Mouse (Mus musculus) MEL (cell line): ENCODE data around the gene Rnf220. TPM values are rescaled to one million over a fixed set of nuclear protein-coding genes. Genes with fewer than 3 reads are reported as not detected.

ENCODE experiments used
- DNase-seq: peaks from one replicate; pipeline ENCODE4 v3.0.0; 2011; ENCODE audit warnings: low read depth, low spot score
- H3K27ac ChIP-seq: 2 replicates; pipeline ENCODE4 v1.5.1; 2012; ENCODE audit warnings: low read depth, mild to moderate bottlenecking, control low read depth, low read length, moderate library complexity; ENCODE audit not compliant: control insufficient read depth
- H3K27me3 ChIP-seq, 2 experiments: fragments of 150-350 bp in 1 of 2; sonication (generic) in 1 of 2; 2 replicates each; pipeline ENCODE4 v1.6.1; 2012; ENCODE audit warnings: low read length in 2 of 2, mild to moderate bottlenecking in 2 of 2, improper control_type of control experiment in 1 of 2, moderate library complexity in 1 of 2; ENCODE audit not compliant: insufficient read depth in 2 of 2, control insufficient read depth in 1 of 2
- H3K36me3 ChIP-seq, 2 experiments: 2 replicates each; pipeline ENCODE4 v1.6.1; 2012 to 2014; ENCODE audit warnings: low read length in 2 of 2, improper control_type of control experiment in 1 of 2, inconsistent platforms in 1 of 2, mild to moderate bottlenecking in 1 of 2; ENCODE audit not compliant: insufficient read depth in 2 of 2, control insufficient read depth in 1 of 2
- H3K4me1 ChIP-seq, 2 experiments: fragments of 150-350 bp in 1 of 2; sonication (generic) in 1 of 2; 2 replicates each; pipeline ENCODE4 v1.6.1; 2012; ENCODE audit warnings: low read length in 2 of 2, improper control_type of control experiment in 1 of 2, mild to moderate bottlenecking in 1 of 2; ENCODE audit not compliant: insufficient read depth in 2 of 2, control insufficient read depth in 1 of 2
- H3K4me3 ChIP-seq, 2 experiments: fragments of 150-350 bp in 1 of 2; sonication (generic) in 1 of 2; 2 replicates each; pipeline ENCODE4 v1.5.1; 2012; ENCODE audit warnings: low read depth in 2 of 2, low read length in 2 of 2, mild to moderate bottlenecking in 2 of 2, moderate library complexity in 2 of 2, control low read depth in 1 of 2, improper control_type of control experiment in 1 of 2; ENCODE audit not compliant: control insufficient read depth in 1 of 2, insufficient read depth in 1 of 2
- H3K79me2 ChIP-seq: 2 replicates; pipeline ENCODE4 v1.6.1; 2012; ENCODE audit warnings: mild to moderate bottlenecking, low read length, moderate library complexity; ENCODE audit not compliant: control insufficient read depth, poor library complexity, insufficient read depth
- H3K9ac ChIP-seq: 2 replicates; pipeline ENCODE4 v1.6.1; 2012; ENCODE audit warnings: low read depth, mild to moderate bottlenecking, control low read depth, low read length, moderate library complexity; ENCODE audit not compliant: control insufficient read depth, poor library complexity, severe bottlenecking
- H3K9me3 ChIP-seq: fragments of 150-350 bp; sonication (generic); replicated peaks from 2 replicates; pipeline ENCODE4 v1.6.1; 2012; ENCODE audit warnings: mild to moderate bottlenecking, low read length, improper control_type of control experiment, moderate library complexity; ENCODE audit not compliant: insufficient read depth
- CHD1 ChIP-seq: IDR thresholded peaks from 2 replicates; pipeline ENCODE4 v1.6.1; 2012; ENCODE audit warnings: low read depth, mild to moderate bottlenecking, inconsistent platforms, low read length, improper control_type of control experiment
- CHD2 ChIP-seq: IDR thresholded peaks from 2 replicates; pipeline ENCODE4 v1.6.1; 2011; ENCODE audit warnings: low read length, improper control_type of control experiment
- CTCF ChIP-seq, 3 experiments: IDR thresholded peaks in 2 of 3; conservative IDR thresholded peaks in 1 of 3; 2 replicates each; pipeline ENCODE4 v1.5.1; 2011 to 2012; ENCODE audit warnings: low read length in 3 of 3, low read depth in 2 of 3, mild to moderate bottlenecking in 2 of 3, improper control_type of control experiment in 1 of 3, inconsistent platforms in 1 of 3, mixed read lengths in 1 of 3, moderate library complexity in 1 of 3; ENCODE audit not compliant: control insufficient read depth in 1 of 3, insufficient read depth in 1 of 3, poor library complexity in 1 of 3, severe bottlenecking in 1 of 3
- E2F4 ChIP-seq: IDR thresholded peaks from 2 replicates; pipeline ENCODE4 v1.6.1; 2011; ENCODE audit warnings: low read depth, low read length, improper control_type of control experiment, borderline replicate concordance
- ELF1 ChIP-seq: IDR thresholded peaks from 2 replicates; pipeline ENCODE4 v1.6.1; 2014; ENCODE audit warnings: low read depth, mild to moderate bottlenecking, inconsistent platforms, low read length, improper control_type of control experiment, moderate library complexity
- EP300 ChIP-seq, 2 experiments: IDR thresholded peaks; 2 replicates each; pipeline ENCODE4 v1.6.1; 2011; ENCODE audit warnings: improper control_type of control experiment in 2 of 2, low read length in 2 of 2, low read depth in 1 of 2, mild to moderate bottlenecking in 1 of 2
- GABPA ChIP-seq: IDR thresholded peaks from 2 replicates; pipeline ENCODE4 v1.6.1; 2012; ENCODE audit warnings: low read depth, mild to moderate bottlenecking, inconsistent platforms, low read length, improper control_type of control experiment, moderate library complexity
- GATA1 ChIP-seq: IDR thresholded peaks from 2 replicates; pipeline ENCODE4 v1.6.1; 2011; ENCODE audit warnings: low read depth, low read length, improper control_type of control experiment
- HCFC1 ChIP-seq: IDR thresholded peaks from 2 replicates; pipeline ENCODE4 v1.6.1; 2012; ENCODE audit warnings: low read depth, mild to moderate bottlenecking, inconsistent platforms, low read length, improper control_type of control experiment, moderate library complexity
- MAFK ChIP-seq: IDR thresholded peaks from 2 replicates; pipeline ENCODE4 v1.6.1; 2011; ENCODE audit warnings: low read depth, mild to moderate bottlenecking, low read length, improper control_type of control experiment, borderline replicate concordance
- MAX ChIP-seq: IDR thresholded peaks from 2 replicates; pipeline ENCODE4 v1.6.1; 2011; ENCODE audit warnings: low read length, improper control_type of control experiment
- MEF2A ChIP-seq: IDR thresholded peaks from 2 replicates; pipeline ENCODE4 v1.6.1; 2014; ENCODE audit warnings: low read depth, mild to moderate bottlenecking, inconsistent platforms, low read length, improper control_type of control experiment; ENCODE audit not compliant: poor library complexity, insufficient replicate concordance, severe bottlenecking; ENCODE audit errors: extremely low read depth
- MXI1 ChIP-seq: IDR thresholded peaks from 2 replicates; pipeline ENCODE4 v1.6.1; 2011; ENCODE audit warnings: mild to moderate bottlenecking, low read depth, low read length, improper control_type of control experiment
- MYB ChIP-seq: IDR thresholded peaks from 2 replicates; pipeline ENCODE4 v1.6.1; 2011; ENCODE audit warnings: mild to moderate bottlenecking, low read depth, low read length, improper control_type of control experiment
- NELFE ChIP-seq: IDR thresholded peaks from 2 replicates; pipeline ENCODE4 v1.6.1; 2011; ENCODE audit warnings: low read depth, low read length, improper control_type of control experiment
- POLR2AphosphoS2 ChIP-seq: IDR thresholded peaks from 2 replicates; pipeline ENCODE4 v1.6.1; 2011; ENCODE audit warnings: low read length, improper control_type of control experiment
- POLR2AphosphoS5 ChIP-seq: IDR thresholded peaks from 2 replicates; pipeline ENCODE4 v1.6.1; 2012; ENCODE audit warnings: low read depth, borderline replicate concordance, mild to moderate bottlenecking, inconsistent platforms, low read length, moderate library complexity, mixed read lengths
- SMC3 ChIP-seq: IDR thresholded peaks from 2 replicates; pipeline ENCODE4 v1.6.1; 2011; ENCODE audit warnings: low read depth, low read length, improper control_type of control experiment
- UBTF ChIP-seq: IDR thresholded peaks from 2 replicates; pipeline ENCODE4 v1.6.1; 2012; ENCODE audit warnings: low read depth, mild to moderate bottlenecking, inconsistent platforms, low read length, improper control_type of control experiment, moderate library complexity, borderline replicate concordance; ENCODE audit not compliant: insufficient read depth
- ZC3H11A ChIP-seq: IDR thresholded peaks from 2 replicates; pipeline ENCODE4 v1.6.1; 2012; ENCODE audit warnings: low read depth, mild to moderate bottlenecking, inconsistent platforms, low read length, improper control_type of control experiment
- ZKSCAN1 ChIP-seq: IDR thresholded peaks from 2 replicates; pipeline ENCODE4 v1.6.1; 2012; ENCODE audit warnings: low read depth, mild to moderate bottlenecking, inconsistent platforms, low read length, improper control_type of control experiment, moderate library complexity
- ZMIZ1 ChIP-seq: IDR thresholded peaks from 2 replicates; pipeline ENCODE4 v1.6.1; 2012; ENCODE audit warnings: low read depth, mild to moderate bottlenecking, inconsistent platforms, low read length, improper control_type of control experiment, moderate library complexity
- polyA plus RNA-seq, 2 experiments: library from polyadenylated mRNA; stranded (reverse) in 1 of 2; unstranded in 1 of 2; fragments of >175 nt in 1 of 2; fragments of >200 nt in 1 of 2; gene quantifications; 2 replicates each; pipeline versions ENCODE4 v1.2.1 to v1.2.4; 2012; ENCODE audit warnings: low replicate concordance in 2 of 2, low read depth in 1 of 2; ENCODE audit not compliant: insufficient read length in 2 of 2, insufficient read depth in 1 of 2, missing spikeins in 1 of 2
- total RNA-seq: library from RNA; depleted of rRNA; stranded (reverse); fragments of 300-350 nt; gene quantifications from 2 replicates; pipeline ENCODE4 v1.2.3, GENCODE M21; 2012

Gene Rnf220
- total and polyA plus RNA-seq, 3 experiments: 121 to 201 TPM; not detected in 1

DNA sequence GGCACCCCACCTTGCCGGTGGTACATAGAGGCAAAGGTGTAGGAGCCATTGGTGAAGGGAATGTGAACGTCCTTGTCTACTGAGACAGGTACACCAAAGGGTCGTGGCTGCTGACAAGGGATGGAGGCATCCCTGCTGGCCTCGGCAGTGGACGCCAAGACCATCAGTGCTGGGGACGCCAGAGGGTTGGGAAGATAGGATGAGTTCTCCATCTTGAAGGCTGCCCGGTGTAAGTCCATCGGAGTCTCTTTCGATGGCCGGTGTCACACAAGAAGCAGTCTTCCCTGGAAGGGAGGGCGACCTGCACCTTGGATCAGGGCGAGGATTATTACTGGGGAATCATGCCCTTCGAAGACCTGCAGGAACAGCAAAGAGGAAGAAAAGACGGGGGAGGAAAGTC, 6.9 kb downstream of the Rnf220 start:
- Histone ChIP-seq H3K27ac (no peak overlapping the region), H3K27me3 (peaks cover 0 to 4% of the 10 kb centered on the region in 2 experiments; a peak in 2 of 4 replicates), H3K79me2 (no peaks in the 10 kb centered on the region), H3K9ac (no peak overlapping the region), H3K4me1 (peaks cover 0 to 11% of the 10 kb centered on the region in 2 experiments; a peak in 1 of 4 replicates), H3K36me3 (peaks cover 0 to 6% of the 10 kb centered on the region in 2 experiments; a peak in 2 of 4 replicates), H3K9me3 (no peaks in the 10 kb centered on the region), H3K4me3 (no peak overlapping the region)
- no peak for TF ChIP-seq MXI1
- TF ChIP-seq ZC3H11A: no peak
- TF ChIP-seq POLR2AphosphoS5: no peak
- TF ChIP-seq UBTF: no peak
- TF ChIP-seq MYB: no peak
- no peak for TF ChIP-seq POLR2AphosphoS2
- no peak for TF ChIP-seq ZMIZ1
- TF ChIP-seq MAX: no peak
- TF ChIP-seq SMC3: no peak
- no peak for TF ChIP-seq EP300 (IDR thresholded peaks at IDR 0.05; ENCODE audit: low read depth in 1 of 2, low read length in 2 of 2)
- TF ChIP-seq GATA1: no peak
- TF ChIP-seq CHD2: no peak
- TF ChIP-seq MAFK: no peak
- TF ChIP-seq ELF1: no peak
- TF ChIP-seq E2F4: no peak
- no peak for TF ChIP-seq MEF2A
- no peak for TF ChIP-seq CHD1
- no peak for TF ChIP-seq ZKSCAN1
- TF ChIP-seq GABPA: no peak
- DNase-seq: no peak

DNA sequence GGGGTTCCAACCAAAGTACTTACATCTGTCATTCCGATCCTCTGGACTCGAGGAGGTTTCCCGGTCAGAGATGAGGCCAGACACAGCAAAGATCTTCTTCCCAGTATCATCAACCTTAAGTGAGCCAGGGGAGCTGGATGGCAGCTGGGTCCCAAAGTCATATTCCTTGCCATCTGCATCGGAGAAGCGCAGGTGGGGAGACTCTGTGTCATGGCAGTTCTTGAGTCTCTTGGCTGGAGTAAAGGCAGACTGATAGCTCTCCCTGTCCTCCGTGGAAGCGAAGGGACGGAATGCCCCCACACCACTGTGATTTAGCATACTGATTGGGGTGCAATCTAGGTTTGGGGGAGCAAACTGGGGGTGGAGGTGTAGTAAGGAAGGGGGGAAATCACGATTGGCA, 7.3 kb downstream of the Rnf220 start:
- H3K9ac ChIP-seq: no peak overlapping the region
- no peak overlapping the region for H3K4me3 ChIP-seq
- peaks cover 0 to 4% of the 10 kb centered on the region in 2 experiments; a peak in 2 of 4 replicates for H3K27me3 ChIP-seq
- H3K79me2 ChIP-seq: no peaks in the 10 kb centered on the region
- H3K4me1 ChIP-seq: peaks cover 0 to 11% of the 10 kb centered on the region in 2 experiments; a peak in 1 of 4 replicates
- no peak overlapping the region for H3K27ac ChIP-seq
- peaks cover 0 to 6% of the 10 kb centered on the region in 2 experiments; a peak in 2 of 4 replicates for H3K36me3 ChIP-seq
- no peaks in the 10 kb centered on the region for H3K9me3 ChIP-seq
- TF ChIP-seq MAFK (no peak), CTCF (IDR thresholded peaks at IDR 0.05 in 2 of 3, conservative IDR thresholded peaks at IDR 0.05 in 1 of 3; ENCODE audit: control insufficient read depth in 1 of 3, insufficient read depth in 1 of 3, low read depth in 2 of 3, low read length in 3 of 3, poor library complexity in 1 of 3, severe bottlenecking in 1 of 3) (no peak), UBTF (no peak), HCFC1 (no peak), MAX (no peak), NELFE (no peak), MEF2A (no peak)
- no peak for DNase-seq
